In genomic region chr17:11397678-11398077, GRCm38 (mm10) we compare ENCODE assay signal across 14 mouse cellular contexts.
DNase-seq lines count a peak whose midpoint lies in the region.
"Had no signal": no experiment of that assay in that cellular context is flagged by ENCODE, and none has a peak within 500 bp of the region (broad histone marks: within the 10 kb centered on the region; RNA-seq: fewer than 3 reads in every experiment).

No protein-coding gene starts in this region.

- intact Hi-C loops in heart, postnatal 14 days (cut with DNase I): no loop called here

- DNase-seq in heart, adult 11 months: peak; percentile 67
- no peak for DNase-seq in heart, postnatal 14 days
- peak; percentile 7 for DNase-seq in ovary, postnatal 36 days (ENCODE audit: low spot score)
- DNase-seq in ovary, postnatal 10 days (ENCODE audit: low spot score): no peak
- DNase-seq in adrenal gland, postnatal 10 days: peak; percentile 70
- peak; percentile 81 to 84 for DNase-seq in adrenal gland, postnatal 36 days
- no peak for DNase-seq in right cerebral cortex, postnatal 10 days (ENCODE audit: low spot score in 2 of 2)
- no peak for DNase-seq in spleen, postnatal 14 days (ENCODE audit: low spot score in 2 of 2)
- DNase-seq: B cell, adult 2 months; cerebellum, adult 11 months; cerebellum, adult 8-10 months; gastrocnemius, postnatal 10 days; gastrocnemius, postnatal 36 days; heart, postnatal 36 days had no signal

Comparison
In these comparisons a context has a peak if more than half of its experiments do, and no peak if none do; other contexts are left out.
1. DNase-seq: peak in heart, adult 11 months (single experiment), ovary, postnatal 36 days (single experiment), adrenal gland, postnatal 10 days (single experiment) and adrenal gland, postnatal 36 days (2 of 2); none in heart, postnatal 14 days (0 of 2), ovary, postnatal 10 days (single experiment), right cerebral cortex, postnatal 10 days (0 of 2) and spleen, postnatal 14 days (0 of 2).